Mouse (Mus musculus) hindlimb bud, embryonic 11.5 days (tissue): Measurements from ENCODE around the gene Ccdc28b.

Experiments
- DNase-seq: peaks from one replicate; pipeline ENCODE4 v3.0.0-alpha.2; 2012; ENCODE audit warnings: low read depth, low spot score; ENCODE audit errors: extremely low spot score

The Ccdc28b gene

GRCm38 (mm10) chr4:129624281-129625028 lies 708 bp upstream of the Ccdc28b start:
- no peak for DNase-seq

DNA sequence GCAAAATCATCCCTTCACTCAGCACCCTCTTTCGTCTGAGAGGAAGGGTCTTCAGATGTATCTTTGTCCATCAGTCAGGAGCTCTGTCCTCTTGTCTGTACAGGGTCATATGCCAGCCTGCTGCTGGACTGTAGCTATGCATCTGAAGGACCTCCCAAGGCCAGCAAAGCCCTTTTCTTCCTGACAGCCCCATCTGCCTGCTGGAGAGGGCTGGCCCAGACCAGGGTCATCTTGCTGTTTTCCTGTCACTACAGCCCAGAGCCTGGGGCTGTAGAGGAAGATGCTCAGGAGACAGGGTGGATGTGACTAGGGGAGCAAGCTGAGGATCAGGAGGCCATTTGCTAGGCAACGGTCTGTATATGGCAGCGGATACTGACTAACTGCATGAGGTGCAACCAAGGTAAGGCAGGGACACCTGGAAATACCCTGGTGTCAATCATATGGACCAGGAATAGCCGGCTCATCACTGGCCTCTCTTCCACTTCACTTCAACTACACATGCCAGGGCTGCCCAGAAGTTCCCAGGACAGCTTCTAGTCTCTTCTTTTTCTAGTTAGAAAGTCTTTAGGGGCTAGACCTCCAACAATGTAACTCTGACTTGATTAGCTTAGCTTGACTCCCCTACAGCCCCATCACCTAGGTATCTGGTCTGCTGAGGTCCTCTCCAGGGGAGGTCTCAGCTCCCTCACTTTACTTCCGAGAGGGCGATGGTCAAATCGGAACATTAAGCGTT lies 778 bp downstream of the Ccdc28b start:
- no peak for DNase-seq

GRCm38 (mm10) chr4:129622120-129622802 lies 1.5 kb downstream of the Ccdc28b start:
- DNase-seq, result no peak

GRCm38 (mm10) chr4:129621283-129621841 lies 2.4 kb downstream of the Ccdc28b start:
- DNase-seq, result no peak

DNA sequence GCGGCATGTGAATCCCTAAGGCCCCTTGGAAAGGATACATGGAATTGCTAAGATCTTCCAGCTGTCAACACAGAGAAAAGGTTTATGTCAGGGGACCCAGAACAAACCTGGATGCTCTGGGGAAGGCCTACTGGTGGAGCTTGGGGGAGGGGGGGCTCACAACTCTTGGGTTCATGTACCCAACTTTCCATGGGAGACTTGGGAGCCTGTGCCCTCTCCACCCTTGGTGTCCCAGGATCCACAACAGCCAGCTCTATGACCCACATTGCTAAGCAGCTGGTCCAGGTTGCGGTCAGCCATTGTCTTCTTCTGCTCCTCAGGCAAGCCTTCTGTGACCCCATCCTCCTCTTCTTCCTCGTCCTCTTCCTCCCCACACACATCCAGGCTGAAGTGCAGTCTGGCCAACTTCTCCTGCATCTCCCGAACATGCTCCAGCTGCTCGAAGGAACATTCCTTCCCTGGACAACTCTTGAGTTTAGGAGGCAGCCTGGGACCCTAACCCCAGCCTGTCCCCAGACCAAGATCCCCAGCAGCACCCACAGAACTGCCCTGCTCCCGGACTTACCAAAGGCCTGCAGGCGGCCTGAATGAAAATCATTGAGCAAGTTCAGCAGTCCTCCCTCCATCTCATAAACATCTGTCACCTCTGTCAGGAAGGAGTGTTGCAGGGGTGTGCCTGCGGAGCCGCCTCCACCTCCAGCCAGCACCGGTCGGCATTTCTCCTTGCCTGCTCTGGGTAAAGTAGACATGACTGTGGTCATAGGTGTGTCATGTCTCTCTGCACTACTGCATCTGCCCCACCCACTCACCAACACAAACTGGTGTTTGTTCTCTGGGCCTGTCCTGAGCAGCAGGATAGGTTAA lies 3.1 kb downstream of the Ccdc28b start:
- no peak for DNase-seq

GRCm38 (mm10) chr4:129618786-129619691 lies 4.7 kb downstream of the Ccdc28b start, which contains the start of gene Iqcc:
Iqcc (minus strand) TSS chr4:129619099.
- DNase-seq, result no peak

- no peak for DNase-seq
These were observed 5.7 kb downstream of the Ccdc28b start for GRCm38 (mm10) chr4:129618031-129618430.

DNA sequence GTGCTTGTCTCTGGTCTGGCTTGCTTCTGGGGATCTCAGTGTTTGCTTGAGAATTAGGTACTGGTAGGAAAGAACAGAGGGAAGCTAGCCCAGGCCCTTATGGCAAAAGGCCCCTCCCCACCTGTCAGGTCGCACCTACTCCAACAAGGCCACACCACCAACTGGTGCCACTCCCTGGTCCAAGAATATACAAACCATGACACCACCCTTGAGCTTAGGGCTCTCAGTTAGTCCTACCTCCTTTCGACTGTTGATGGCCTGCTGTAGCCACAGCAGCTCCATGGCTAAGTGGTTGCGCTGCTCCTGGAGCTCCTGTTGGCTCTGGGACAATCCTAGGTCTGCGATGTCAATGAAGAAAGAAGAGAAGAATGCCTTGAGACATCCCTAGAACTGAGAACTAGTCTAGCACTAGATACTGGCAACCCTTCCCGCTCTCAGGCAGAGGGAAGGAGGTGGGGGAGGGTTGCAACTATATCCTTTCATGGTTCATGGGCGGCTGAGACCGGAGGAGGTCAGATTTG lies 6.6 kb downstream of the Ccdc28b start:
- DNase-seq, result no peak

DNA sequence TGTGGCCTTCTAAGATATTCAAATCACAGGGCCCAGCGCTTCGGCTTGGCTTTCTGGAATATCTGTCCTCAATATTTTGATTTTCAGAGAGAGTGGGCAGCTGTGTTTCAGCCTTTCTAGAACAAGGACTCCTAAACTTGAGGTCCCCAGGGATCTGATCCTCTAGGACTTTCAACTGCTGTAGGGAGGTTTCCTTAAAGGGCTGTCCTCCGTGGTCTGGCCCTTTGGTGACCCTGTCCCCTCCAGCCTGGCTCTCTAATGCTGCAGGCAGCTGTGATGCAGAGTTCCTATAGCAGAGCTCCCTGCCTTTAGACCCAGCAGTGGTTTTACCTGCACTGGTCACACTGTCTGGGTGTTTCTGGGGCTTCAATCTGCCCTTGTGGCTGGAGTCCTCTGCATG lies 7.1 kb downstream of the Ccdc28b start:
- no peak for DNase-seq

GRCm38 (mm10) chr4:129615801-129616290 lies 7.9 kb downstream of the Ccdc28b start:
- DNase-seq, result no peak

- no peak for DNase-seq
These were observed 9.7 kb downstream of the Ccdc28b start, which contains the start of gene Dcdc2b for GRCm38 (mm10) chr4:129614093-129614492. Dcdc2b (minus strand) TSS chr4:129614257.

DNA sequence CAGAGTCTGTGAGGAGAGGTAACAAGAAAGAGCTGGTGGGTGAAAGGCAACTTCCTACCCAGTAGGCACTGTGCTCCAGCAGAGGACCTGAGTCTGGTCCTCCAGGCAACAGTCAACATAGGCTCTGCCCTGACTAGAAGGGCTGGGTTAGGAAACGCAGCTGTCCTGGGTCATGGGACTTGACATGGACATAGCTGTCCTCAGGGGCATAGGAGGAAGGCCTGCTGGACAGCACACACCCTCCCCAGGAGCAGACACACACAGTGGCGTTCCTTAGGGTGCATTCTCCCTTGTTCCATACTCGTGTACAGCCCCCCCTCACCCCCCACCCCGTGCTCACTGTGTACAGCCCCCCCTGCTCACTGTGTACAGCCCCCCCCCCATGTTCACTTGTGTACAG lies 13.3 kb downstream of the Ccdc28b start:
- DNase-seq, result no peak

- no peak for DNase-seq
These were observed 13.7 kb downstream of the Ccdc28b start for GRCm38 (mm10) chr4:129610026-129610425.

DNA sequence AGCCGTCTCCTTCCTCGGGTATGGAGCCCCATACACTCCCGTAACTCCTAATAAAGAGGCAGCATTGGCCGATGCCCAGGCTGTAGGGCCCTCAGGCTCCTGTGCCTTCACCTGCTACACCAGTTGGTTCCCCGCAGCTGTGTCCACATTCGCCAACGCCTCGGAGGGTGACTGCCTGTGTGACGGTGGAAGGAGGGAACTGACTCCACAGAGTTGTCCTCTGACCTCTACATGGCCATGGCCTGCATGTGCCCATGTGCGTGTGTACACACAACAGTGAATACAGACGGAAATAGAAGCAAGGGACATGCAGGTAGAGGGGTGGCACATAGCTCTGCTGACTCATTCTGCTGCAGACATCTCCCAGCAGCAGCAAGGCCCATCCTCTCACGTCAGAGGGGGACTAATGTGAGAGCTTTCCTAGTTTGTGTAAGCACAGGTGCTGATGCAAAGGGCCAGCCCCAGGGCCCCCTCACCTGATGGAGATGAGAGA lies 14.6 kb downstream of the Ccdc28b start:
- DNase-seq, result no peak

GRCm38 (mm10) chr4:129608426-129609025 lies 15.2 kb downstream of the Ccdc28b start:
- DNase-seq, result peak; percentile 72

DNA sequence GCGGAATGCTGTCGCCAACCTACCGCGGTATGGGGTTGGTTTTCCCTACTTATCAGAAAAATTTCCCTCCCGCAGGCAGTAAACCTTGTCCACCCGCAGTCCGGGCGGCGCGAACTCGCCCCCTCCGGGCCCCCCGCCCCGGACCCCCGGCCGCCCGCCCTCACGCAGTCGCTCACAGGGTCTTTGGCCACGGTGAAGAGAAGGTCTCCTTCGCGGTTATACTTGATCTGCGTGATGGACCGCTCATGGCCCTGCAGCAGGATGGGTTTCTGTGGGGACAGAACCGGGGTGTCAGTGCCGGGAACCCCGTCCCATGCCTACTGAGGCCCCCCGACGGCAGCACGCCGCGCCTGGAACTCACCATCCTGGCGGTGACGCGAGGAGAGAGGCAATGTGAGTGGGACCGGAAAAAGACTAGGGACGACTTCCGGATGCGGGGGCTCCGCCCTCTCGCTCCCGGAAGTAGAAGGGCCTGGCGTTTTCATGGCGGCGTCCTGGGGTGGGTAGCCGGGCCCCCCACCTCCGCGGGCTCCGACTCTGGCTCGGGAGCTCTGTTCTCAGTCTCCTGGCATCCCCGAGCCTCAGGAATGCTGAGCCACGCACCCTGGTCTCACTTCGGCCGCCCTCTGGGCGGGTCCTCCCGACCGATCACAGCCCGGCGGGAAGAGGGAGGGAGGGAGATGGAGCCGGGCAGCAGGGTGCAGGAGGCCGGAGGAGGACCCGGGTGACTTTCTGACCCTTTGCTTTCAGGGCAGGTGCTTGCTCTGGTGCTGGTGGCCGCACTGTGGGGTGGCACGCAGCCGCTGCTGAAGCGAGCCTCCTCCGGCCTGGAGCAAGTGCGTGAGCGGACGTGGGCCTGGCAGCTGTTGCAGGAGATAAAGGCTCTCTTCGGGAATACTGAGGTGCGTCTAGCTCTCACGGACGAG lies 23.3 kb downstream of the Ccdc28b start, which contains the start of the genes Eif3i and Tmem234:
Gene Eif3i, minus strand, starts transcription at position 416 of the 926 bp plus-strand sequence.
Gene Tmem234, plus strand, starts transcription at position 436 of the 926 bp plus-strand sequence.
- DNase-seq, result no peak

- DNase-seq, result no peak
These were observed 34.9 kb downstream of the Ccdc28b start for GRCm38 (mm10) chr4:129588865-129589264.
